Mouse (Mus musculus) liver, adult 2 months (tissue): ENCODE data around the gene Slain2.

Experiments used
- CTCF ChIP-seq: fragments of 200-500 bp; IDR thresholded peaks from 2 replicates; pipeline ENCODE4 v1.5.1; 2011; ENCODE audit warnings: low read depth, low read length, control low read depth
- POLR2A ChIP-seq: fragments of 200-500 bp; IDR thresholded peaks from 2 replicates; pipeline ENCODE4 v1.6.1; 2011; ENCODE audit warnings: low read length, control low read depth; ENCODE audit not compliant: insufficient read depth; ENCODE audit errors: extremely low read depth

DNA sequence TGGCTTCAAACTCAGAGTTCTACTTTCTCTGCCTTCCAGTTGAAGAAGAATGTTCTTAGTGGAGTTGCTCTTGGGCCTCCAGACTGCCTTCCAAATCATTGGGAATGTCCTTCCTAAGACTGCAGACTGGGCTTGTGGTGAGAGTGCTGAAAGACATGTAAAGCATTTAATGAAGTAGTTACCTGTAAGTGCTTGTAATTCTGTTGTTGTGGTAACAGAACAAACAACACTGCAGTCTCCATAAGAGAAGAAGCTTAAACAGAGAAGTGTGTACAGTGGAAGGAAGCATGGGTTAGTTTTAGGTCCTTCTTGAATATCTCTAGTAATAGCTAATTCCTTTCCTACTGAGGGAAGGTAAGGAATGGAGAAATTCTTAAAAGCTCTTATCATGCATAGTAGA is 13.0 kb downstream of the Slain2 start:
- no peak for TF ChIP-seq POLR2A
- TF ChIP-seq CTCF = no peak
